Mouse (Mus musculus) macrophage (primary cell): Measurements from ENCODE around the gene Fabp7. TPM values are rescaled to one million over a fixed set of nuclear protein-coding genes. Genes with fewer than 3 reads are reported as not detected.

Source experiments
- H3K27ac ChIP-seq: fragments of 350-480 bp; formaldehyde crosslinking; 2 replicates; pipeline ENCODE4 v1.9.0; 2021
- H3K36me3 ChIP-seq: fragments of 350-480 bp; formaldehyde crosslinking; 2 replicates; pipeline ENCODE4 v1.9.0; 2021; ENCODE audit errors: inconsistent target
- H3K4me3 ChIP-seq: fragments of 350-480 bp; formaldehyde crosslinking; 2 replicates; pipeline ENCODE4 v1.9.0; 2021; ENCODE audit errors: inconsistent target
- H3K79me2 ChIP-seq: fragments of 350-480 bp; formaldehyde crosslinking; 2 replicates; pipeline ENCODE4 v1.9.0; 2021; ENCODE audit errors: inconsistent target
- WGBS: methylation state at CpG from one replicate; pipeline ENCODE4 v1.1.7; 2026; ENCODE audit warnings: inconsistent platforms; ENCODE audit not compliant: missing documents; 5-methylcytosine and 5-hydroxymethylcytosine counted together
- polyA plus RNA-seq: library from polyadenylated mRNA; stranded (reverse); fragments of 250-400 nt; gene quantifications from 3 replicates; pipeline ENCODE4 v1.2.4, GENCODE M21; 2018; ENCODE audit warnings: inconsistent platforms

Fabp7 gene
- polyA plus RNA-seq, 1 experiment from 2014 or later: 0.55 TPM

DNA sequence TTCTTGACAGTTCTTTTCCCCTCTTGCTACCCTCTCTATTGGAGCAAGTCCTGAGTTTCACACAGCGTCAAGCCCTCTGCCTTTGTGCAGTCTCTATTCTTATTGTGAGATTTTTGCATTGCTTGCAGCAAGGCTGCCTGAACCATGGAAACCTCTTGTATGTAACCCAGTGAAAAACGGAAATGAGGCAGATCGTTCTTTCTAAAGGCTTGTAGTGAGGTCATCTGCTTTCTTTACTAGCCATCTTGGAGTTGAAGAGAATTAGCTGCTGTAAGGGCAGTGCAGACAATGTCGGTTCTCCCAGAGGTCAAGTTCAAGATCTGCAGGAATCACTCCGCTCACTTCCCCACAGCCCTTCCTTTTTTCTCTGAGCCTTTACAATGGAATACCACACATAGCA lies 44.0 kb downstream of the Fabp7 start:
- Histone ChIP-seq H3K36me3 (no peaks in the 10 kb centered on the region), H3K79me2 (no peaks in the 10 kb centered on the region), H3K27ac (no peak overlapping the region), H3K4me3 (no peak overlapping the region)
- 80% methylated on average over 5 of the region's 5 CpGs for WGBS

DNA sequence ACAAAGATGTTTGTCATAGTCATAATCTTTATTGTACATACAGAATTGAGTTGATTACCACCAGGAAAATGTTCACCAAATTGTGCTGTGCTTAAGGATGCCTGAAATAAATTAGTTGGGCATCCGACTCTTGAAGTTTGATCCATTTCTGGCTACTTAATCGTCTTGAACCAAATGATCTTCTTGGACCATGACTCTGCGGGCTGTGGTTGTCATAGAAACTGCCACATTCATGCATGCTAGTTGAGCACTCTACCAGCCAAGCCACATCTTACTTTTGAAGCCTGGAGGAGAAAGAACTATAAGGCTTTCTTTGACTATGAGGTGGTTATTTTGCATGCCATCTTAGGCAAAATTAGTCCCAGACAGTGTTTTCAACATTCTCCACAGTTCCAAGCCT lies 44.9 kb downstream of the Fabp7 start:
- WGBS: 87% methylated on average over 3 of the region's 3 CpGs

DNA sequence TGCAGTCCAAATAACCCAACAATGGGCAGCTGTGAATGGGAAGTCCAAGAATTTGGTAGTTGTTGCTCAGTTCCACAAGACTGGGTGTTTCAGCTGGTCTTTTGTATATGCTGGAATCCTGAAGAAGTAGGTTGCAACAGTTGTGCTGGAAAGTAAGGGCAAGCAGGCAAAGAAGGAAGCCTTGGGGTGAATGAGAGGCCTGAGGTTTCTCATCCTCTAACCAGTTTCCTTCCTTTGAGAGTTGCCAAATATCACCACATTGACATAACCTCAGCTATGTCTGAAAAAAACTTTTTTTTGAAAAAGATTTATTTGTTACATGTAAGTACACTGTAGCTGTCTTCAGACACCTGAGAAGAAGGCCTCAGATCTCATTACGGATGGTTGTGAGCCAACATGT lies 50.4 kb downstream of the Fabp7 start:
- WGBS: 44% methylated on average over 1 of the region's 1 CpGs
- H3K4me3 ChIP-seq: no peak overlapping the region
- H3K79me2 ChIP-seq: no peaks in the 10 kb centered on the region

More for the DNA sequence above, 44.9 kb downstream of the Fabp7 start:
- Histone ChIP-seq H3K36me3 (no peaks in the 10 kb centered on the region), H3K4me3 (no peak overlapping the region), H3K27ac (no peak overlapping the region), H3K79me2 (no peaks in the 10 kb centered on the region)

DNA sequence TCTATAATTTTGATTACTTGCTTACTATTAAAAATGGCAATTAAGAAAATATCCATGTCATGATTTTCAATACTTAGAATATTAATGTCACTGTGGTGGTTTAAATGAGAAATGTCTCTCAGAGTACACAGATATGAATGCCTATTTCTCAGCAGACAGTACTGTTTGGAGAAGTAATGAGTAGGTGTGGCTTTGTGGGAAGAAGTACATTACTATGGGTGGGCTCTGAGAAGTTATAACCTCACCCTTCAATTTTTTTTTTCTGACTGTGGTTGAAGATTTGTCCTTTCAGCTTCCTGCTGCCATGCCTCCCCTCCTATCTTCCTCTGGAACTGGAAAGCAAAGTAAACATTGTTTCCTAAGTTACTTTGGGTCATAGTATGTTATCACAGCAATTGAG lies 51.3 kb downstream of the Fabp7 start:
- Histone ChIP-seq H3K4me3 (no peak overlapping the region), H3K36me3 (no peaks in the 10 kb centered on the region), H3K79me2 (no peaks in the 10 kb centered on the region), H3K27ac (no peak overlapping the region)

More for the DNA sequence above, 50.4 kb downstream of the Fabp7 start:
- H3K36me3 ChIP-seq: no peaks in the 10 kb centered on the region
- H3K27ac ChIP-seq: no peak overlapping the region

Other genes starting within 250 kb of the Fabp7 start
- gene Pkib, start 152.9 kb upstream of the Fabp7 start, polyA plus RNA-seq: 38.3 to 44.2 TPM (median 42.5 TPM) in 3 replicates
- 278 to 290 TPM (median 281 TPM) in 3 replicates for gene Smpdl3a, start 9.5 kb downstream of the Fabp7 start, polyA plus RNA-seq